Mouse (Mus musculus): ENCODE results near the gene Slc5a1. TPM values are rescaled to one million over a fixed set of nuclear protein-coding genes. Genes with fewer than 3 reads are reported as not detected.

Gene Slc5a1
- polyA plus RNA-seq, 1 experiment from 2014 or later: 0.04 TPM

DNA sequence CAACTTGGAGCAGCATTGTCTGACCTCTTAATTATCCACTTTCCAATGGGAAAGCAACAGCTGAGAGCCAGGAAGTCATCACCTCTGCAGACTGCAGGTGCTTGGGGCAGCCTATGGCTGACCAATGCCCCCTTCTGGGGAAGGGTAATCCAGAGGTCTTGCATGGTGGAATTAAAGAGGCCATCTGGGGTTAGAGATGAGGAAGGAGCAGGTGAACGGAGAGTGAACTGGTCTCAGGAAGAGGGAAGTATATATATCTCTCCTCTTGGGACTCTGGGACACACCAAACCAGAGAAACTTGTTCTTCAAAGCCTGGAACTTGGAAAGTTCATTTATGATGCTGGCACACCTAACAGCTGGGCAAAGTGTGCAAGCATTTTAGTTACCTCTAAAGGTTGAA, 857 bp downstream of the Slc5a1 start:
- no peaks in the 10 kb centered on the region for H3K36me3 ChIP-seq (replicated peaks; ENCODE audit: control insufficient read depth, insufficient read depth)
- 57% methylated on average over 1 of the region's 1 CpGs for WGBS

DNA sequence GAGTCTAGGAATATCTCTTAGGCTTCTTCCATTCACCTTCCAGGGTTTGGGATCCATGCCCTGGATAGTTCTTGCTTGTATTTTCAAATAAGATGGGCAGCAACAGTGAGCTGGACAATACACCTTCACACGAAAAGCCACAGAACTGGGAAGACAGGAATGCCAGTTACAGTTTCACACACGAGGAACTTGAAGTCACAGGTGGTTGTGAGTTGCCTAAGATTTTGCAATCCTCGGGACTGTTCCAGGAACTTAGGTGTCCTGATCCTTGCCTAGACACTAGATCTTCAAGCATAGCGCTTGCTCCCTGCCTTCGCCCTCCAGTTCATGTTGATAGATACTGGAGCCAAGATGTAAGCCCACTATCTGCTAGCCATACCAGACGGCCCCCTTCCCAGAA, 1.6 kb downstream of the Slc5a1 start:
- no peak overlapping the region for H3K4me3 ChIP-seq (replicated peaks; ENCODE audit: low read length)
- no peak overlapping the region for H3K4me2 ChIP-seq (replicated peaks)
- WGBS: 94% methylated on average over 6 of the region's 6 CpGs
- no peak overlapping the region for H3K9ac ChIP-seq
- H3K9me3 ChIP-seq (ENCODE audit: control insufficient read depth, low read length): no peaks in the 10 kb centered on the region
- ATAC-seq (ENCODE audit: low FRiP score) (no peak), DNase-seq (ENCODE audit: low spot score) (no peak)
- H3K27ac ChIP-seq: no peak overlapping the region
- H3K36me3 ChIP-seq (replicated peaks; ENCODE audit: control insufficient read depth, insufficient read depth): no peaks in the 10 kb centered on the region
- H3K27me3 ChIP-seq (ENCODE audit: control insufficient read depth, insufficient read depth, low read length): peaks cover 28% of the 10 kb centered on the region
- H3K4me1 ChIP-seq (replicated peaks; ENCODE audit: control insufficient read depth, insufficient read depth, low read length): 0 out of 2 replicates have a peak, but pooled peaks cover 4% of the 10 kb centered on the region

More for the DNA sequence above, 857 bp downstream of the Slc5a1 start:
- no peak for ATAC-seq (ENCODE audit: low FRiP score)
- Histone ChIP-seq H3K9me3 (ENCODE audit: control insufficient read depth, low read length) (no peaks in the 10 kb centered on the region), H3K4me1 (replicated peaks; ENCODE audit: control insufficient read depth, insufficient read depth, low read length) (0 out of 2 replicates have a peak, but pooled peaks cover 4% of the 10 kb centered on the region), H3K4me3 (replicated peaks; ENCODE audit: low read length) (no peak overlapping the region), H3K9ac (no peak overlapping the region), H3K4me2 (replicated peaks) (no peak overlapping the region), H3K27ac (no peak overlapping the region), H3K27me3 (ENCODE audit: control insufficient read depth, insufficient read depth, low read length) (peaks cover 28% of the 10 kb centered on the region)
- no peak for DNase-seq (ENCODE audit: low spot score)

DNA sequence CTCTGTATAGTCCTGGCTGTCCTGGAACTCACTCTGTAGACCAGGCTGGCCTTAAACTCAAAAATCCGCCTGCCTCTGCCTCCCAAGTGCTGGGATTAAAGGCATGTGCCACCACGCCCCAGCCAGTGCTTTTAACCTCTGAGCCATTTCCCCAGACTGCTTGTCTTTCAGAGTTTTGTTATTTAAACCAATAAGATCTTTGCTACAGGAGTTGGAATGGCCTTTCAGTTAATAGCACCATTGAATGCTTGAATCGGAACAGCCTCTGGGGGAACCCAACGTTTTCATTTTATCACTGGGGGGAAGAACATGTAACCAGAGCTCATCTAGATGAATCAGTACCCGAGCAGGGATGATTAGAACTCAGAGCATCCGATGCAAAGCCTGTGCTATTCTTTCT, 3.0 kb downstream of the Slc5a1 start:
- H3K27ac ChIP-seq: no peak overlapping the region
- 80% methylated on average over 6 of the region's 6 CpGs for WGBS
- H3K9me3 ChIP-seq (ENCODE audit: control insufficient read depth, low read length): no peaks in the 10 kb centered on the region
- H3K27me3 ChIP-seq (ENCODE audit: control insufficient read depth, insufficient read depth, low read length): peaks cover 28% of the 10 kb centered on the region
- ATAC-seq (ENCODE audit: low FRiP score): no peak
- H3K4me1 ChIP-seq (replicated peaks; ENCODE audit: control insufficient read depth, insufficient read depth, low read length): 0 out of 2 replicates have a peak, but pooled peaks cover 4% of the 10 kb centered on the region
- no peak overlapping the region for H3K4me3 ChIP-seq (replicated peaks; ENCODE audit: low read length)
- no peak for DNase-seq (ENCODE audit: low spot score)
- no peaks in the 10 kb centered on the region for H3K36me3 ChIP-seq (replicated peaks; ENCODE audit: control insufficient read depth, insufficient read depth)
- H3K9ac ChIP-seq: no peak overlapping the region
- no peak overlapping the region for H3K4me2 ChIP-seq (replicated peaks)

DNA sequence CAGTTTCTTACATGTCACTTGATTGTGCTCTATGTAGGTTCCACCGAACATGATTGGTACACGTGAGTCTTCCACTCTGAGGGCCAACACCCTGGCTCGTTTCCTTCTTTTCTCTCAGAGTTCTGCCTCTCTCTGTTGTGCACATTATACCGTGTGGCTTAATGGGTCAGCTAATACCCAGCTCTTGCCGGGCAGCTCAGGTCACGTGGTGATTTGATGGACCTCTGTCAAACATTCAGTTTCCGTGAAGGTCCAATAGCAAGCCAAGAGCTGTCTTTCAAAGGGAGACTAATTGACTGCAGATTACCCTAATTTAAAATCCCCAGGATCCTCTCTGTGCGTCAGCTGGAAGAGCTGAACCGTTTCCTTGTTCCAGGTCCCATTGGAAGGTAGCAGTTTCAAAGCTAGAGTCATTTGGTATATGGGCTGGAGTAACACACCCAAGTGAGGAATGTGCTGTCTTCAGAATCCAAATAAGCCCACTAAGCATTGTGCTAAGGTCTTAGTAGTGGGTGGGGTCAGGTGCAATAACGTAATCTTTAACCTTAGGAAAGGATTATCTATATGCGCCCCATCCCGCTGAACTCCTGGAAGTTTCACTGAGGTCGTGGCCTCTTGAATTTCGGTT, 3.9 kb downstream of the Slc5a1 start:
- Histone ChIP-seq H3K9ac (no peak overlapping the region), H3K9me3 (ENCODE audit: control insufficient read depth, low read length) (no peaks in the 10 kb centered on the region), H3K27me3 (ENCODE audit: control insufficient read depth, insufficient read depth, low read length) (peaks cover 28% of the 10 kb centered on the region), H3K4me3 (replicated peaks; ENCODE audit: low read length) (no peak overlapping the region), H3K4me1 (replicated peaks; ENCODE audit: control insufficient read depth, insufficient read depth, low read length) (0 out of 2 replicates have a peak, but pooled peaks cover 4% of the 10 kb centered on the region), H3K4me2 (replicated peaks) (no peak overlapping the region), H3K27ac (no peak overlapping the region), H3K36me3 (replicated peaks; ENCODE audit: control insufficient read depth, insufficient read depth) (no peaks in the 10 kb centered on the region)
- 85% methylated on average over 14 of the region's 14 CpGs for WGBS
- no peak for ATAC-seq (ENCODE audit: low FRiP score)
- DNase-seq (ENCODE audit: low spot score): no peak

DNA sequence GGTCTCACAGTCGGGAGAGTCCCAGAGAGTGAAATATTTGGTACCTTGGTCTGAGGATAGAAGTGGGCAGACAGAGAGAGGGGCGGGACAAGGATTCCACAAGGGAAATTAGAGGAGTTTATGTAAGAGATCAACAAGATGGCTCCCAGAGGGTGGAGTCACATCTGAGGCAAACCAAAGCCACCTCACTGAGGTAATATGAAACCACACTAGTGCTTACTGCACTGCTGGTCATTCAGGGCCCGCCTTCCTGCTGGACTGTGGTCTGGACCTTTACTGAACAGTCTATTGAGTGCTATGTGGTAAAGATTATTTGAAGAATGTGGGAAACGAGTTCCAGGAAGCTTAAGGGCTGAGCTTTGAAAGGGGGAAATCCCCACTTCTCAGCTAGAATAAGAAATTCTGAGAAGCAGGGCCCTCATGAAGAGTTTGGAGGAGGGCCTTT, 17.9 kb downstream of the Slc5a1 start:
- DNase-seq (ENCODE audit: low spot score) (no peak), ATAC-seq (ENCODE audit: low FRiP score) (no peak)
- Histone ChIP-seq H3K36me3 (replicated peaks; ENCODE audit: control insufficient read depth, insufficient read depth) (no peaks in the 10 kb centered on the region), H3K27ac (no peak overlapping the region), H3K4me2 (replicated peaks) (no peak overlapping the region), H3K4me1 (replicated peaks; ENCODE audit: control insufficient read depth, insufficient read depth, low read length) (no peaks in the 10 kb centered on the region), H3K27me3 (ENCODE audit: control insufficient read depth, insufficient read depth, low read length) (no peaks in the 10 kb centered on the region), H3K9ac (no peak overlapping the region), H3K4me3 (replicated peaks; ENCODE audit: low read length) (no peak overlapping the region), H3K9me3 (ENCODE audit: control insufficient read depth, low read length) (no peaks in the 10 kb centered on the region)
- WGBS: 78% methylated on average over 4 of the region's 4 CpGs

DNA sequence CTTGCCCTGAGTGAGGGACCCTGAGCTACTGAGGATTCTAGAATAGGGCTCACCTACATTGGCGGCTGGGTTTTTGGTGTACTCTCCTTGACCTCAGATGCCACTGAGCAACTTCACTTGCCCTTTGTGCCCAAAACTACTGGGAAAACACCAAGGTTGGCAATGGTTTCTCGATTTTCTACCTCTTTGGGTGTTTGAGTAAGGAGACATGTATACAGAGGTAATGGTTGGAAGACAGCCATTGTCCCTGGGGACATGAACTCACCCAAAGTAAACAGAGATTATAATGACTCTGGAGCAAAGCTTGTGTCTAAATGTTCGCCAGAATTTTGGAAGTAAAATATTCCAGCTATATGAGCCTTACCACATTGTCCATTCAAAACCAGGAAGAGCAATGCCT, 19.6 kb downstream of the Slc5a1 start:
- no peak for ATAC-seq (ENCODE audit: low FRiP score)

DNA sequence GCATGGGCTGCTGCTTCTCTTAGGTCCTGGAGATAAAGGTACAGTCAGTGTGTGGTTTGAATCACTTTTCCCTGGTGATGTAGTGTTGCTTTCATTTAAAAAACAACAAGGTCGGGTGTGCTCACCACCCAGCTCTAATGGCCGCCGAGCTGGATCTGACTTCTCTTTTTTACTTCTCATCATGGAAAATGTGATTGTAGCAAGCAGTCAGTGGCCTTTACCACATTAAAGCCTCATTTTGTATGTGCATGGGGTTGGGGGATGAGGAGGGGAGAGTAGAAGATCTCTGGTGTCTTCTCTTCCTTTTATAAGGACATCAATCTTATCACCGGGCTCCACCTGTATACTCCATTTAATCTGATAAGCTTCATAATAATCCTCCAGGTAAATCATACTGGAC, 21.3 kb downstream of the Slc5a1 start:
- no peak for DNase-seq (ENCODE audit: low spot score)

More for the DNA sequence above, 19.6 kb downstream of the Slc5a1 start:
- no peak overlapping the region for H3K4me2 ChIP-seq (replicated peaks)
- no peak overlapping the region for H3K9ac ChIP-seq
- 74% methylated on average over 3 of the region's 3 CpGs for WGBS
- H3K36me3 ChIP-seq (replicated peaks; ENCODE audit: control insufficient read depth, insufficient read depth): no peaks in the 10 kb centered on the region
- no peak overlapping the region for H3K27ac ChIP-seq
- no peaks in the 10 kb centered on the region for H3K4me1 ChIP-seq (replicated peaks; ENCODE audit: control insufficient read depth, insufficient read depth, low read length)
- no peak overlapping the region for H3K4me3 ChIP-seq (replicated peaks; ENCODE audit: low read length)
- no peak for DNase-seq (ENCODE audit: low spot score)
- no peaks in the 10 kb centered on the region for H3K9me3 ChIP-seq (ENCODE audit: control insufficient read depth, low read length)
- H3K27me3 ChIP-seq (ENCODE audit: control insufficient read depth, insufficient read depth, low read length): no peaks in the 10 kb centered on the region

DNA sequence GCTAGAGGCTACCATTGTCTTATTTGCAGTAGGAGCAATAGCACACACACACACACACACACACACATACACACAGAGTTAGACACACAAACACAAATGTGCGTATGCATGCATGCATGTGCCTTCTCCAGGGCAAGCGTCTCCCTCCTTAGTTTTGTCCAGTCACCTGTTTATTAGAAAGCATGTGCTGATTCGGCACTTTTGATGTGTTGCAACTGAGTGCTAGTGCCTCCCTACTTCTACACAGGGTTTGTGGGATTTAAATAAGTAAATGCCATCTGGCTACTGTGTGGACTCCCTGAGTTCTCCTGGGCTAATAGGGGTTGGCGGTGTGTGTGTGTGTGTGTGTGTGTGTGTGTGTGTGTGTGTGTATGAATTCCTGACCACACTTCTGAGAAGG, 30.1 kb downstream of the Slc5a1 start:
- Histone ChIP-seq H3K4me2 (replicated peaks) (no peak overlapping the region), H3K9ac (no peak overlapping the region), H3K36me3 (replicated peaks; ENCODE audit: control insufficient read depth, insufficient read depth) (no peaks in the 10 kb centered on the region), H3K27ac (no peak overlapping the region), H3K4me3 (replicated peaks; ENCODE audit: low read length) (no peak overlapping the region), H3K9me3 (ENCODE audit: control insufficient read depth, low read length) (no peaks in the 10 kb centered on the region), H3K27me3 (ENCODE audit: control insufficient read depth, insufficient read depth, low read length) (no peaks in the 10 kb centered on the region), H3K4me1 (replicated peaks; ENCODE audit: control insufficient read depth, insufficient read depth, low read length) (no peaks in the 10 kb centered on the region)
- WGBS: 88% methylated on average over 4 of the region's 4 CpGs
- DNase-seq (ENCODE audit: low spot score) (no peak), ATAC-seq (ENCODE audit: low FRiP score) (no peak)

More for the DNA sequence above, 21.3 kb downstream of the Slc5a1 start:
- Histone ChIP-seq H3K4me3 (replicated peaks; ENCODE audit: low read length) (no peak overlapping the region), H3K27ac (no peak overlapping the region), H3K4me2 (replicated peaks) (no peak overlapping the region), H3K4me1 (replicated peaks; ENCODE audit: control insufficient read depth, insufficient read depth, low read length) (no peaks in the 10 kb centered on the region), H3K27me3 (ENCODE audit: control insufficient read depth, insufficient read depth, low read length) (no peaks in the 10 kb centered on the region), H3K9me3 (ENCODE audit: control insufficient read depth, low read length) (no peaks in the 10 kb centered on the region), H3K9ac (no peak overlapping the region), H3K36me3 (replicated peaks; ENCODE audit: control insufficient read depth, insufficient read depth) (no peaks in the 10 kb centered on the region)
- WGBS: 92% methylated on average over 4 of the region's 4 CpGs
- ATAC-seq (ENCODE audit: low FRiP score): no peak

DNA sequence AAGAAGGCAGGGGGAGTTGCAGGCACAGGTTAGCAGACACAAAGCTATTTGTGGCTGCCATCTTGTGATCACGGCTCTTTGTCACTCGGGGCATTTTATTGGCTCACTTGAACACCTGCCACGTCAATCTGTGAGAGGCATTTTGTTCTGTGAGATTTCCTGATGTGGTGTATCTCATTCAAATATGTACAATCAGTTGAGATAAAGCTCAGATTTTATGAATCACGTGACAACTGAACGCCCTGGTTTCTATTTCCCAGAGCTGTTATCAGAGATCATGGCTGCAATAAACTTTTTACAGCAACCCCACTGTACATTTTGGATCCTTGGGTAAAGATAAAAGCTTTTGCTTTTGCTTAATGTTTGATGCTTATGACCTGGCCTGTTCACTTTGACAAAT, 31.6 kb downstream of the Slc5a1 start:
- Histone ChIP-seq H3K36me3 (replicated peaks; ENCODE audit: control insufficient read depth, insufficient read depth) (no peaks in the 10 kb centered on the region), H3K4me2 (replicated peaks) (no peak overlapping the region), H3K9me3 (ENCODE audit: control insufficient read depth, low read length) (no peaks in the 10 kb centered on the region), H3K4me3 (replicated peaks; ENCODE audit: low read length) (no peak overlapping the region), H3K9ac (no peak overlapping the region), H3K27me3 (ENCODE audit: control insufficient read depth, insufficient read depth, low read length) (no peaks in the 10 kb centered on the region), H3K4me1 (replicated peaks; ENCODE audit: control insufficient read depth, insufficient read depth, low read length) (no peaks in the 10 kb centered on the region), H3K27ac (no peak overlapping the region)
- no peak for DNase-seq (ENCODE audit: low spot score)
- WGBS: 90% methylated on average over 5 of the region's 5 CpGs
- no peak for ATAC-seq (ENCODE audit: low FRiP score)

All from hindbrain, embryonic 14.5 days (tissue).